Mouse (Mus musculus): ENCODE data around the gene Cnnm2.
A peak's percentile ranks its signal among the peaks of the same experiment; 100 is the strongest.

Cnnm2 gene

GRCm38 (mm10) chr19:46885365-46885764 lies 124.0 kb downstream of the Cnnm2 start:
- no peak for DNase-seq (ENCODE audit: low read depth, low spot score)

- no peak for DNase-seq (ENCODE audit: low read depth, low spot score)
Observed at GRCm38 (mm10) chr19:46886826-46887225, 125.4 kb downstream of the Cnnm2 start.

- DNase-seq (ENCODE audit: low read depth, low spot score), result no peak
Observed at GRCm38 (mm10) chr19:46887811-46888527, 126.6 kb downstream of the Cnnm2 start.

GRCm38 (mm10) chr19:46889666-46890065 lies 128.3 kb downstream of the Cnnm2 start:
- DNase-seq (ENCODE audit: low read depth, low spot score), result no peak

- DNase-seq (ENCODE audit: low read depth, low spot score), result no peak
Observed at GRCm38 (mm10) chr19:46890657-46891056, 129.3 kb downstream of the Cnnm2 start.

GRCm38 (mm10) chr19:46892856-46893255 lies 131.5 kb downstream of the Cnnm2 start:
- no peak for DNase-seq (ENCODE audit: low read depth, low spot score)

GRCm38 (mm10) chr19:46893484-46893883 lies 132.1 kb downstream of the Cnnm2 start:
- no peak for DNase-seq (ENCODE audit: low read depth, low spot score)

GRCm38 (mm10) chr19:46897135-46897534 lies 135.7 kb downstream of the Cnnm2 start:
- no peak for DNase-seq (ENCODE audit: low read depth, low spot score)

- no peak for DNase-seq (ENCODE audit: low read depth, low spot score)
Observed at GRCm38 (mm10) chr19:46898222-46898621, 136.8 kb downstream of the Cnnm2 start.

GRCm38 (mm10) chr19:46899306-46899705 lies 137.9 kb downstream of the Cnnm2 start:
- DNase-seq (ENCODE audit: low read depth, low spot score), result no peak

GRCm38 (mm10) chr19:46899871-46900270 lies 138.5 kb downstream of the Cnnm2 start:
- no peak for DNase-seq (ENCODE audit: low read depth, low spot score)

- no peak for DNase-seq (ENCODE audit: low read depth, low spot score)
Observed at GRCm38 (mm10) chr19:46900786-46901185, 139.4 kb downstream of the Cnnm2 start.

GRCm38 (mm10) chr19:46901323-46901722 lies 139.9 kb downstream of the Cnnm2 start:
- peak; percentile 70 for DNase-seq (ENCODE audit: low read depth, low spot score)

GRCm38 (mm10) chr19:46903379-46903778 lies 142.0 kb downstream of the Cnnm2 start:
- DNase-seq (ENCODE audit: low read depth, low spot score), result no peak

- no peak for DNase-seq (ENCODE audit: low read depth, low spot score)
Observed at GRCm38 (mm10) chr19:46904907-46905306, 143.5 kb downstream of the Cnnm2 start.

GRCm38 (mm10) chr19:46905383-46905782 lies 144.0 kb downstream of the Cnnm2 start:
- DNase-seq (ENCODE audit: low read depth, low spot score), result no peak

- no peak for DNase-seq (ENCODE audit: low read depth, low spot score)
Observed at GRCm38 (mm10) chr19:46905971-46906370, 144.6 kb downstream of the Cnnm2 start.

GRCm38 (mm10) chr19:46908207-46908606 lies 146.8 kb downstream of the Cnnm2 start:
- no peak for DNase-seq (ENCODE audit: low read depth, low spot score)

- peak; percentile 66 for DNase-seq (ENCODE audit: low read depth, low spot score)
Observed at GRCm38 (mm10) chr19:46908977-46909376, 147.6 kb downstream of the Cnnm2 start.

GRCm38 (mm10) chr19:46911492-46911891 lies 150.1 kb downstream of the Cnnm2 start:
- no peak for DNase-seq (ENCODE audit: low read depth, low spot score)

GRCm38 (mm10) chr19:46913626-46914025 lies 152.2 kb downstream of the Cnnm2 start:
- no peak for DNase-seq (ENCODE audit: low read depth, low spot score)

GRCm38 (mm10) chr19:46915406-46916080 lies 154.1 kb downstream of the Cnnm2 start:
- DNase-seq (ENCODE audit: low read depth, low spot score), result peak; percentile 48

- no peak for DNase-seq (ENCODE audit: low read depth, low spot score)
Observed at GRCm38 (mm10) chr19:46920571-46920970, 159.2 kb downstream of the Cnnm2 start.

Data from skeletal muscle tissue, adult 2 months (tissue).